Mouse (Mus musculus): ENCODE data around the gene Dppa1.

DNA sequence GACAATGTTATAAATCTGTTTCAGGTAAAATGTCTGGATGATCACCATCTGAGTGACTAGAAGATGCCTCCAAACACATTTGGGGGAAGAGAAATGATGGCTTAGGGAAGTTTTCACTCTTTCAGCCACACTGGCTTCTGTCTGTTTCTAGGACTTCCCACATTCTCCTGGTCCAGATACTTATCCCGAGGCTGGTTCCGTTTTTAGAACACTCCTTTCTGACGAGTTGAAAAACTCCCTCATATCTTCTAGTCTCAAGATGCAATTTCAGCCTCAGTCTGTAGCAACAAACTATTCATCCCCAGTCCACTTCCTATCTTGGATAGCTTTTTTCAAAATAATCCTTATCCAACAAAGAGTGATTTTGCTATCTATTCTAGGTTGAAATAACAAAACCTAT is 23.4 kb upstream of the Dppa1 start:
- TF ChIP-seq CTCF (IDR thresholded peaks at IDR 0.05; ENCODE audit: extremely low read depth, insufficient read depth, low read length) (no peak), POLR2A (IDR thresholded peaks at IDR 0.05; ENCODE audit: extremely low read depth, insufficient read depth, low read length) (no peak)
